Mouse (Mus musculus) monocyte, adult 2 months (primary cell): ENCODE measurements around the gene Sult2b1.

Experiments used
- DNase-seq, 2 experiments: peaks; one replicate each; pipeline ENCODE4 v3.0.0; 2022; ENCODE audit warnings: low spot score in 2 of 2, low read depth in 1 of 2

Gene Sult2b1

DNA sequence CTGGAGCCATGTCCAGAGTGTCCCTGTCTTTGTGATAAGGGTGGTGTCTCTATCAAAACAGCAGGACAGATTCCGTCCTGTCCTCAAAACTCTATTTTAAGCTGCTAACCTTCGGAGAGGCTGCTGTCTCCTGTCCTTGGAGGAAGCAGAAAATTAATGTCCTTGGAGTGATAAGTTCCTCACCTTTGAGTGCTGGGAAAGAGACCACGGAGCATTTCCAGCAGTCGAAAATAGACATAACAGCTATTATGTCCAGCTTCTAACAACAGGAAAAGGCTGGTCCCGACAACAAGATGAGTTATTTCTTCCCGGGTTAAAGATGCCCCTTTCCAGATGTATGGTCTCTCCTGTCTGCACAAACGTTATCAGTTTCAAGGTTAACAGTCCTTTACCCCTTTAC is 9.2 kb downstream of the Sult2b1 start:
- DNase-seq = no peak

DNA sequence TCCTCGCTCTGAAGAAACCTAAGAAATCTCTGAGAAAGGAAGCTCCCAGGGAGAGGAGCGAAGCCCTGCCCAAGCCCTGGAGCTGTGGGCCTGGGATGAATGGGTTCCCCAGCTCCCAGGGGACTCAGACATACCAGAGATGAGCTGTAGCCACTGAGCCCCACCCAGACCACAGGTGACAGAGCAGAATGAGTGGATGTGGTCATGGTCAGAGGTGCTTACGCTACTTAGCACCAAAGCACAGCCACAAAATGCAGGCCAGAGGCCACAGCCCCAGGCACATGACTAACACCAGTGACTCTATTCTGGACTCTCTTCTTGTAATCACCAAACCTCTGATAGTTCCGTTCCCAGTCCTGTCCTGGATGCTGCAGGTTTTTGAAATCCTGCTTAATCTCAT is 13.4 kb downstream of the Sult2b1 start:
- no peak for DNase-seq

DNA sequence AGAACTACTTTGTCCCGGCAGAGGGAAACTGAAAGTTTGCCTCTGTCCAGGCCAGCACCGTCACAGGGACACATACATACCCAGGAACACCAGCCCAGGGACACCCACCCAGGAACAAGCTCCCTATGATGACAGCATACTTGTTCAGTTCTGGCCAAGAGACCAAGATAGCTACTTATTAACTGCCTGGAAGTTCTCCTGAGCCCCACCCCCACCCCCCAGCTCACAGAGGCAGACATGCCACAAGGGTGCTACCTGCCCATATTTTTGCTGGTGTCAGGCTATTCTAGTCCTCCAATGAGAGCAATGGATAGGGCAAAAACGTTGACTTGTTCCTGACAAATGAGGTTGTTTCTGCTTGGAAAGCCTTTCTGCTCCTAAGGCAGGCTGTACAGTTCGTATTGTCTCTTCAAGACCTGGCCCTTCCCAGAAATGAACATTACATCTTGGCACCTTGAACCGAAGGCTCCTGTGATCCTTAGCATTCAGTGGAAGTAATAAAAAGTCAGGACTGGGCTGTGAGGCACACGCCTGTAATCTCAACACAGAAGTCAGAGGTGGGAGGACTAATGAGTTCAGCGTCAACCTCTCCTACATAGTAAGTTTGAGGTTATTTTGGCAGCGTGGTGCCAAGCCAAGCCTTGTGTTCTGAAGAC is 13.9 kb downstream of the Sult2b1 start:
- no peak for DNase-seq

DNA sequence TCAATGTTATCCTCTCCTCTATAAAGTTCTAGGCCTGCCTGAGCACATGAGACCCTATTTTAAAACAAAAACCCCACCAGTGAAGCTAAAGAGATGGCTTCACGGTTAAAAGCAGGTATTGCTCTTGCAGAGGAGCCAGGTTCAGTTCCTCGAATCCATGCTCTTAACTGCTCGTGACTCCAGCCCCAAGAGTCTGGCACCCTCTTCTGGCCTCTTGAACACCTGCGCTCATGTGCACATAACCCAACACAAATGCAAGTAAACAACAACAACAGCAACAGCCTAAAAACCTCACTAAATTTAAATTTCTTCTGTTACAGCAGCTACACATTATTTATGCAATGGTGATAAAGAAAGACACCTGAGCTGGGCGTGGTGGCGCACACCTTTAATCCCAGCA is 17.0 kb downstream of the Sult2b1 start:
- no peak for DNase-seq

DNA sequence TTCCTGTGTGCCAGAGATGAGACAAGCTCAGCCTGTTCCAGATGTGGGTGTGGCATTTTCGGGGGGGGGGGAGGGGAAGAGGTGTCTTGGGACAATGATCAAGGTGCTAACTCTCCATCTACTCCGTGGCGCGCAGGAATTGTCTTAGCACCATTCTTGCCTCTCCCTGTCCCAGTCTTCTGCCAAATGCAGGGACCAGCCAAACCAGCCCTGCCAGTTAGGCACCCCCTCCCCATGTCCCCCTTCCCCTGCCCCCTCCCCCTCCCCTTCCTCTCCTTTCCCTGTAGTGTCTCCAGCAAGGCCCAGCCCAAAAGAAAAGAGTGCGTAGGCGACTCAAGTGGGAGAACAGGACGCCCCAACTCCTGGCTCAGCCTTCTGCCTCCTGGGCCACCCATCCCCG is 17.7 kb downstream of the Sult2b1 start:
- DNase-seq = no peak

DNA sequence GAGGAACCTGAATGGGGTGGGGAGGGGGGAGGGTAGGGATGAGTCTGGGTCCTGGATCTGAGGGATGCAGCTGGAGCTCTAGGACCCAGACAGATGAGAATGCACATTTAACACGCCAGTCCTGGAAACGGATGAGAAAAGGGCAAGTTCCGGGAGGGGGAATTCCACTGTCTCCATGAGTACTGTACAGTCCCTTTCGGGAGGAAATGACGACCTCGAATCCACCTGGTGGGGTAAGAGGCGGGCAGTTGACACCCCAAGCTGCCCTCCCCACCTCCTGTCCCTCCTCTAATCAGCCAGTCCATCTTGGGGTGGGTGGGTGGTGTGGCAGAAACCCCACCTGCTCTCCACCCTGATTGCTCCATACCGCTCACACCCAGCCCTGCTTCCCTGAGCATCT is 18.5 kb downstream of the Sult2b1 start:
- DNase-seq = no peak

DNA sequence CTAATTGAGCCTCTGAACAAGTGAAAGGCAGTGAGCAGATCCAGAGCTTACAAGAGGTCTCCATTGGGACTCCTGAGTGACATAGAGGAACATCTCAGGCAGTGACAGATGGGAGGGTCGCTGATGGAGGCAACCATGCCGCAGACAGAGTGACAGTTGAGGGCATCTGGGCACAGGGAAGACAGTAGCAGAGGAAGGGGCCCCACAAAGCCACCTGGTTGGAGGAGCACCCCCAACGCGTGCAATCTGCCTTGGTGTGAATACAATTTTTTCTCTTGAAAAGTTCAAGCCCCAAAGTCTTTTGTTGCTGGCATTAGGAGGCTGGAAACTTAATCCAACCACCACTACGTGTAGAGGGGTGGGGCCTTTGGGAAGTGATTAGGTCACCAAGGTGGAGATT is 24.3 kb downstream of the Sult2b1 start:
- no peak for DNase-seq

DNA sequence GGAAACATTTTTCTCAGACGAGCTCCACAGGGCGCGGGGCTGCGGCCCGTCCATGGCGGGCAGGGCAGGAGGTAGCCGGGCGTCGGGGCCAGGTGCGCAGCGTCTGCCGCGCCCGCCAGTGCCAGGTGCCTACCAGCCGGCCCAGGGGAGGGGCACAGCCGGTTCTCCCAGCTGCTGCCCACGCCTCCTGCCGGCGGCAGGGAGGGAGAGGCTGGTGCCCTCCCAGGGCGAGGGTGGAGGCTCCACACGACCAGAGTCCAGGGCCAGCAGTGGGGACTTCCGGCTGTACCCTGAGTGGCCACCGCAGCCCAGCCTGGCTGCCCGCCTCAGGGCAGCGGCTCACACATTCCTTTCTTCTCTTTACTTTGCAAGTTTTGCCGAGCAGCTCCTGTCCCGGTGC is 25.1 kb downstream of the Sult2b1 start:
- no peak for DNase-seq

DNA sequence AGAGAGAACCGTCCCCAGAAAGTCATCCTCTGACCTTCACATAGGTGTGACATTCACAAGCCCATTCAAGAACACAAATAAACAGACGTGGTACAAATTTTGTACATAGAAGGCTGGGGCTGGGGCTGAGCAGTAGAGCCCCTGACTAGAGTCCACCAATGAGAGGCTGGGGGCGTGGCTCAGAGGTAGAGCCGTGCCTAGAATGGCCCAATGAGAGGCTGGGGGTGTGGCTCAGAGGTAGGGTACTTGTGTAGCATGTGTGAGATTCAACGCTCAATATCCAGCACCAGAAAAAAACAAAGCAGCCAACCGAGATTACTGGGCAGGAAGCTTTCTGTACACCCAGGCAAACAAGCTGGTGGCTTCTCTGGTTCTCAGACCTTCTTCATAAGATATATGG is 28.8 kb downstream of the Sult2b1 start:
- no peak for DNase-seq

DNA sequence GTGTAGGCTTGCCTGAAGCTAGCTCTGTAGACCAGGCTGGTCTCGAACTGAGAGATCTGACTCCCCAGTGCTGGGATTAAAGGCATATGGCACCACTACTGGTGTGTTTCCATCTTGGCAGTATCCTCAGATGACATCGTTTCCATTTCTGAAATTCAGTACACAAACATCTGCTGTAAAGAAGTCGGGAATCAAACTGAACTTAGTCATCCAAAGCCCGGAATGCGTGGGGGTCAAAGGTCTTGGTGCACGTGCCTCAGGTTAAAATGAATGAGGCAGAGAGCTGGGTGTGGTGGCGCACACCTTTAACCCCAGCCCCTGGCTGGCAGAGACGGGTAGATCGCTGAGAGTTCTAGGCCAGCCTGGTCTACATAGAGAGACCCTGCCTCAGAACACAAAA is 34.3 kb downstream of the Sult2b1 start:
- DNase-seq = no peak

DNA sequence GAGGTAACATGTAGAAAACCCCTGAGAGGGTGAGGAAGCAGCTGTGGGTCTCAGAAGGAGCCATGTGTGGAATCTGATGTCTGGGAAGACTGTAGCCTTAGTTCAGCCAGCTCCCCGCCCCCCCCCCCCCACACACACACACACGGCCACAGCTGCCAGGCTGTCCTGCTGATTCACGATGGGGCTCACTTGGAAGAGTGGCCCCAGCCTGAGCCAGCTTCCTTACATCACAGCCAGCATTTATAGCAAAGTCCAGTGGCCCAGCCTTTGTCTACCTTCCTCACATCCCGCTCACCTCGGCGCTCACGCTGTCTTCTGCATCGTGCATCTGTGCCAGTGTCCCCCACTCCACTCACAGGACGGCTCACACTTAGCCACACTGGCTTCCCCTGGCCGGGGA is 35.1 kb downstream of the Sult2b1 start:
- no peak for DNase-seq

DNA sequence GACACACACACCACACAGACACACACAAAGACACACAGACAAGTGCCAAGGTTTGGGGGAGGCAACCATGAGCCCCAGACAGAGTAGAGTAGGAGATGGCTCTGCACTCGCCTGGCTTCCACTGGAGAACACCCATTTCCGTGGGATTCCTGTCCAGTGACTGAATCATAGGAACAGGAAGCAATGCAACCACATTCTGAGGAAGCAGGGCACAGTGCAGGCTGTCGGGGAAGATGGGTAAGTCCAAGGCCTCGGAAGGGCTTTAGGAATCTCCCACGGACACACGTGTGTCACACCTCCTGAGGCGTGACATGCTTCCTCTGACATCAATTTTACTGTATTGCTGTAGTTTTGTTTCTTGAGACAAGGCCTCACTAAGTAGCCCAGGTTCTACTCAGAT is 36.4 kb downstream of the Sult2b1 start:
- DNase-seq = no peak

DNA sequence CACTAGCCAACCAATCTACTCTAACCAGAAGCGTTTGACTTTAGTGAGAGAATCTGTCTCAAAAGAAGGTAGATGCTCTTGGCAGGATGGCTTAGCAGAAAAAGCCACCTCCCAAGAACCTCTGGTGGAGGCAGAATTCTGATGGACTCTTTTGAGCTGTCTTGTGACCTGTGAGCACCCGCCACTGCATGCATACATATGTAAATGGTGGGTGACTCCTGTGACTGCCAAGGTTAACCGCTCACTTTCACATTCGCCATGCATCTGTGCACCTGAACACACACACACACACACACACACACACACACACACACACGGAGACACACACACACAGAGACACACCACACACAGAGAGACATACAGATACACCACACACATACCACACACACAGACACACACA is 37.0 kb downstream of the Sult2b1 start:
- no peak for DNase-seq

DNA sequence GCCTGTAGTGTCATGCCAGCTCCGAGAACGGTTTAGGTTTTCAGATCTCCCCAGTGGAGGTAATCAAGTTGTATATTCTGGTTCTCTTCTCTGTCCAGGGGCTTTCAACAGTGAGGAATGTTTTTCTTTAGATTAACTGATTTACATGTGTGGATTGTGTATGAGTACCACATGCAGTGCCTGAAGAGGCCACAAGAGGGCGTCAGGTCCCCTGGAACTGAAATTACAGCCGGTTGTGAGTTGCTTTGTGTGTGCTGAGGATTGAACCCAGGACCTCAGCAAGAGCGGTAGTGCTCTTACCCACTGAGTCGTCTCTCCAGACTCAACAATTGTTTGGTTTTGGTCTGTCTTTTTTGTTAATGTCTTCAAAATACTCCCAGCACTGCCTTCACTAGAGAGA is 38.0 kb downstream of the Sult2b1 start:
- DNase-seq = no peak

DNA sequence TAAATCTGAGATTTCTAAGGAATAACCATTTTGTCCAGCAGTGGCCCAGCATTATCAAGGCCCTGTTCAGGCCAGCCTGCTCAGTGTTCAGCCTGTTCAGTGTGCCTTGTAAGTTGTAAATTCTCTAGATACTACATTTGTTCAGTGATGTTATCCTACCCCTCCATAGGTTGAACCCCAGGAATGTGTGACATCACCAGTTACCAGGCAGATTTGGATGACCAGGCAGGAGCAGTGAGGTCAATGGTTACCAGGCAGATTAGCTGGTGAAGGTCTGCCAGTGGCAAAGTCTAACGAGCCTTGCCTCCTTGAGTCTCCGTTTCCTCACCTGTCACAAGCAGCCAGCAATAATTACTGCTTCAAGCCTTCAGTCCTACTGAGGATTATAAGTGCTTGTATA is 40.1 kb downstream of the Sult2b1 start:
- peak; percentile 33 to 71 for DNase-seq

DNA sequence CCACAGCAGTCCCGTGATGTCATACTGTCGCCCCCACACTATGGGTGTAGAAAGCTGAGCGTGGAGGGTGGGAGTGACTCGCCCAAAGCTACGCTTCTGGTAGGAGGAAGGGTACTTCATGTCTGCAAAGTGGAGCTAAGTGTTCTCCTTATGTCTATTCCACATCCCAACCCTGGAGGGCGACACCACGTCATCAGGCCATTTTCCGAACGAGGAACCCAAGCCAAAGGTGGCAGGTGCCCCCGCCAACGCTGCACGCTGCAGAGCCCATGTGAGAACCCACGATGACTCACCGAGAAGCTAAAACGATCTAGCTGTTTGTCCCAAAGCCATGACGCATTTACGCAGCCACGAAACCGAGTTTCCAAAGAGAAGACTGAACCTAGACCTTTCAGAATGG is 42.1 kb downstream of the Sult2b1 start:
- no peak for DNase-seq

DNA sequence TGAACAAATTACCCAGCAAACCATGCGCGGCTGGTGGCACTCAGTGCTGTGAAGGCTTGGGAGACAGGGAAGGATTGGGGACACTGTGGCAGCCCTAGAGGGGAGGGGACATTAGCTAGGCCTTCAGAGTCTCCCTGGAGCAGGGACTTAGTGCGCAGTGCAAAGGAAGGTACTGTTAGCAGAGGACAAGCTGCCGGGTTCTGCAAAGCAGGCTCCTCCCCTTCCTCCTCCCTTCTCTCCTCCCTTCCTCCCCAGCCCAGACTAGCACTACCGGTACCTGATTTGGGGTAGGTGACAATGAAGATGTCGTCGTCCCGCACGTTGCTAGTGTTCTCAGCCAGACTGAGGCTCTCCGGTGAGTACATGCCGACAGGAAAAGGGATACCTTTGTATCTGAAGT is 42.7 kb downstream of the Sult2b1 start:
- no peak for DNase-seq

DNA sequence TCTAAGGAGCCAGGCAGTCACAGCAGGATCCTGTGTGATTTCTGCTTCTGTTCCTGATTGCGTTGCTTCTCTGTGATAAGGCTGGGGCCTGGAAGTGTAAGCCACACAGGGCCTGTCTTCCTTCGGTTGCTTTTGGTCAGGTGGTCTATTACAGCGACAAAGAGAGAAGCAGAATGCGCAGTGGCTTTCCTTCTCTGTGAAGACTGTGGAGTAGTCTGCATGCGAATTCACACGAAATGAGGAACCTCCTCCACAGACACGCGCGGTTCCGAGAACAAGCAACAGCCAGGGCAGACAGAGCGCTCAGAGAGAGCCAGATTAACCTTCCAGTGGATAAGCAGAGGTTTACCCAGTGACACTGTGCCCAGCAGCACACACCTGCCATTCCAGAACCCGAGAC is 43.2 kb downstream of the Sult2b1 start:
- DNase-seq = no peak

DNA sequence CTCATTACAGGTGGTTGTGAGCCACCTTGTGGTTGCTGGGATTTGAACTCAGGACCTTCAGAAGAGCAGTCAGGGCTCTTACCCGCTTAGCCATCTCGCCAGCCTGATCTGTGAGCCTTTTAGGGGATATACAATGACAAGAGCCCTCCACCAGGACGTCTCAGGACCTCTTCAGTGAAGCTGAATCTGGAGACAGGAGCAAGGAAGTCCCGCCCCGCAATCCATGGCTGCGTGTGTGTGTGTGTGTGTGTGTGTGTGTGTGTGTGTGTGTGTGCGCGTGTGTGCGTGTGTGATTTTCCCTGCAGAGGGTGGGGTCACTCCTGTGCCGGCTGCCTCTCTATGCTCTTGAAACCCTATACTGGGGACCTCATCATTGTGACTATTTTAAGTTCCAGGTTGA is 44.6 kb downstream of the Sult2b1 start:
- no peak for DNase-seq

DNA sequence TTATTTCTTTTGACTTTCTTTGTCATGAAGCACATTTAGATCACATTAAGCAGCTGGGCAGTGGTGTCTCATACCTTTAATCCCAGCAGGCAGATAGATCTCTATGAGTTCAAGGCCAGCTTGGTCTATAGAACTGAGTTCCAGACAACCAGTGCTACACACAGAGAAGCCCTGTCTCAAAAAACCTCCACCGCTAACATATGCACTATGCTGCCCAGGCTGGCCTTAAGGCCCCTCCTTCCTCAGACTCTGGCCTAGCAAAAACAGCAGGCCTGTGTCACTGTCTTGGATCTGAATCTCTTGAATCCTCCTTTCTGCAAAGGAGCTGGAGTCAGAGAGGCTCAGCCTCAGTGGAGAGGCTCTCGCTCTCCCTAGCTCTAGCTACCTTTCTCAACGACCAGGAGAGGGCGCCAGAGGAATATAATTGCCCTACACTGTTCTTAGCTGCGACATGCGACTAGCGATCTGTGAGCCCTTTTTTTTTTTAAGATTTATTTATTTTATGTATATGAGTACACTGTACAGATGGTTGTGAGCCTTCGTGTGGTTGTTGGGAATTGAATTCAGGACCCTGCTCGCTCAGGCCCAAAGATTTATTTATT is 45.2 kb downstream of the Sult2b1 start:
- peak in 1 of 2 experiments; percentile 61 for DNase-seq

DNA sequence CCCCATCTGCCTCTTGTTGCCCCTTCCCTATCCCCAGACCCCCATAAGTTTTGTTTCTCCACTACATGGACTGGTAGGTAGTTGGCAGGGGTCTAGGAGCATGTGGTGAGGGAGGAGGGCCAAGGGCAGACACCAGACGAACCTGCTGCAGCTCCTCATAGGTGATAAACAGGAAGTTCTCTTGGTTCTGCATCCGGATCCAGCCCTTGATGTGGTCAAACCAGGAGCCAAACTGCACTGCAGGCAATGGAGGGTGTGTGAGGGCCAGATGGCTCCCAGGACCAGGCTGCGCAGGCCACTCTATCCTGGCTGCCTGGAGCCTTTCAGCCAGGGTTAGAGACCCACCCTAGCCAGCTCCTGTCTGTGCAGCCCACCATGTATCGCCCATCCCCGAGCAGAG is 51.0 kb downstream of the Sult2b1 start:
- no peak for DNase-seq

DNA sequence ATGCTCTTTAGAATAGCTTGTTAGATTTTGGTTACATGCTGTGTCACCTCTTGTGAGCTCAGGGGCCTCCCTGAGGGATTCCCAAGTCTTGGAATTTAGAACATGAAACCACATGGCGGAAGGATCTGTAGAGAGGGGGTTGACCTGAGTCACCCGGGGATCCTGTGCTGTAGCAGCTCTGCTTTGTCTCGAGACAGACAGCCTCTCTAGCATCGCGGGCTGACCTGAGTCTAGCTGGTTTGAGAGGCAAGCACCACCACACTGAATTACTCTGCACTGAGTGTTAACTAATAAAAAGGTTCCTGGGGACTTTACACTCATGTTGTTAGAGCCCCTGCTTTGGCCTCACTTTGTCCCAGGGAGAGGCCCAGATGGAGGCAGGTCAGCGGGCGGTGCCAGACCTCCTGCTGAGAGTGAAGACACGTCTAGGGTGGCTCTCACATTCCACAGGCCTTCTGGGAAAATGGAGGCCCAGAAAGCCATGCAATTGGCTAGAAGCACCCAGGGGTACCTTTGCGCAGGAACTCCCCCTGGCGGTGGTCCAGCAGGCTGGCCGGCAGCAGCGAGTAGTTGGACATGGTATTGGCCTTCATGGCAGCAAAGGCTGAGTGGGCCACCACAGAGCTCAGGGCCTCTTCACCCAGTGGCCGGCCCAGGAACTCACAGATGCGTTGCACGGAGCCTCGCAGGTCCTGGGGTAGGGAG is 53.6 kb downstream of the Sult2b1 start:
- no peak for DNase-seq

DNA sequence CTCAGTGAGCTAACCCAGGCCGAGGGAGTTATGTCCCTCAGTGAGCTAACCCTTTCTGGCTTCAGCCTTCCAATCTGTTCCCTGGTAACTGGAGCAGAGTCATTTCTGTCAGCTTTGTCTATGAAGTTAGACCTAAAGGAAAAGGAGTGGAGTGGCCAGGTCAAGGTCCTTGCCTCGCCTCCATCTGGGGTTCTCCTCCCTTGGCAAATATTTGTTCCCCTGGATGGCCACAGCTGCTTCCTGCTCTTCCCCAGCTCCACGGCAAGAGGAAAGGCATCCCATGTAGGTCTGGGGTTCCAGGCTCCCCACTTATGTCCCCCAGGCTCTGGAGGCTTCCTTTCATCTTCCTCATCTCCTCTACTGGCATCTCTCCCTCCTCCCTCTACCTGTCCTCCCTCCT is 56.8 kb downstream of the Sult2b1 start:
- no peak for DNase-seq
